27 mouse cellular contexts compared by ENCODE assay signal in genomic region chr1:89288921-89289320, GRCm38 (mm10).
"Had no signal": no experiment of that assay in that cellular context is flagged by ENCODE, and none has a peak within 500 bp of the region (broad histone marks: within the 10 kb centered on the region; RNA-seq: fewer than 3 reads in every experiment).

No protein-coding gene starts in this region.

- H3K4me1 ChIP-seq: embryonic facial prominence, embryonic 12.5 days; embryonic facial prominence, embryonic 13.5 days; embryonic facial prominence, embryonic 15.5 days; forebrain, embryonic 13.5 days; forebrain, embryonic 15.5 days had no signal

- H3K4me3 ChIP-seq: embryonic facial prominence, embryonic 10.5 days; embryonic facial prominence, embryonic 12.5 days; embryonic facial prominence, embryonic 13.5 days; embryonic facial prominence, embryonic 15.5 days; erythroblast, embryonic 14.5 days; forebrain, embryonic 12.5 days; forebrain, embryonic 13.5 days; forebrain, embryonic 15.5 days; gastrocnemius, adult 2 months had no signal

- ATAC-seq: forebrain, embryonic 13.5 days; forebrain, embryonic 14.5 days; forebrain, embryonic 15.5 days; forebrain, embryonic 16.5 days; forebrain, postnatal 0 days had no signal

- H3K4me2 ChIP-seq: embryonic facial prominence, embryonic 12.5 days; embryonic facial prominence, embryonic 13.5 days; embryonic facial prominence, embryonic 15.5 days; forebrain, embryonic 12.5 days; forebrain, embryonic 13.5 days; forebrain, embryonic 15.5 days had no signal

- H3K9ac ChIP-seq: embryonic facial prominence, embryonic 12.5 days; embryonic facial prominence, embryonic 13.5 days; embryonic facial prominence, embryonic 15.5 days; forebrain, embryonic 12.5 days; forebrain, embryonic 13.5 days; forebrain, embryonic 15.5 days; forebrain, postnatal 0 days had no signal

- H3K36me3 ChIP-seq: embryonic facial prominence, embryonic 10.5 days; embryonic facial prominence, embryonic 12.5 days; embryonic facial prominence, embryonic 13.5 days; embryonic facial prominence, embryonic 15.5 days; forebrain, embryonic 12.5 days; forebrain, embryonic 15.5 days had no signal

- DNase-seq: cerebellum, adult 18-20 months; cerebellum, adult 2 months; cerebellum, adult 8-10 months; cerebellum, adult 9-10 months; cerebellum, adult 9-11 months; cerebellum, postnatal 10 days; cerebellum, postnatal 14 days; cerebellum, postnatal 25 days; cerebellum, postnatal 36 days; embryo, embryonic 11 days; forebrain, postnatal 0 days; gastrocnemius, adult 2 months; gastrocnemius, postnatal 10 days; gastrocnemius, postnatal 14 days; gastrocnemius, postnatal 25 days; gastrocnemius, postnatal 36 days; heart, adult 18-20 months had no signal

- H3K9me3 ChIP-seq: embryonic facial prominence, embryonic 10.5 days; embryonic facial prominence, embryonic 12.5 days; embryonic facial prominence, embryonic 13.5 days; embryonic facial prominence, embryonic 15.5 days; forebrain, embryonic 12.5 days; forebrain, embryonic 13.5 days; forebrain, embryonic 15.5 days had no signal

- H3K27me3 ChIP-seq: embryonic facial prominence, embryonic 12.5 days; embryonic facial prominence, embryonic 13.5 days; embryonic facial prominence, embryonic 15.5 days; forebrain, embryonic 12.5 days; forebrain, embryonic 13.5 days; forebrain, embryonic 15.5 days had no signal

- H3K27ac ChIP-seq: embryonic facial prominence, embryonic 10.5 days; embryonic facial prominence, embryonic 12.5 days; embryonic facial prominence, embryonic 13.5 days; embryonic facial prominence, embryonic 15.5 days; forebrain, embryonic 12.5 days; forebrain, embryonic 13.5 days; forebrain, embryonic 15.5 days; gastrocnemius, adult 2 months had no signal
